Mouse (Mus musculus) neural tube, embryonic 15.5 days (tissue): ENCODE measurements around the gene Mrln. TPM values are rescaled to one million over a fixed set of nuclear protein-coding genes. Genes with fewer than 3 reads are reported as not detected.
A peak's percentile ranks its signal among the peaks of the same experiment; 100 is the strongest.

Source experiments
- ATAC-seq: fragments of 200-750 bp; cut with Nextera tagmentation; 2 replicates; pipeline ENCODE4 v1.8.0; 2017; ENCODE audit warnings: mild to moderate bottlenecking, moderate TSS enrichment, moderate library complexity; ENCODE audit not compliant: low FRiP score
- H3K27ac ChIP-seq: fragments of 300-500 bp; sonication (generic); replicated peaks from 2 replicates; pipeline ENCODE4 v1.5.1; 2015; ENCODE audit warnings: mild to moderate bottlenecking, inconsistent platforms
- H3K27me3 ChIP-seq: fragments of 300-500 bp; sonication (generic); replicated peaks from 2 replicates; pipeline ENCODE4 v1.6.1; 2015; ENCODE audit warnings: inconsistent platforms
- H3K36me3 ChIP-seq: fragments of 300-500 bp; sonication (generic); 2 replicates; pipeline ENCODE4 v1.6.1; 2015; ENCODE audit warnings: inconsistent platforms
- H3K4me1 ChIP-seq: fragments of 300-500 bp; sonication (generic); 2 replicates; pipeline ENCODE4 v1.6.1; 2015; ENCODE audit warnings: inconsistent platforms
- H3K4me2 ChIP-seq: fragments of 300-500 bp; sonication (generic); 2 replicates; pipeline ENCODE4 v1.6.1; 2015; ENCODE audit warnings: inconsistent platforms, mild to moderate bottlenecking, moderate library complexity
- H3K4me3 ChIP-seq: fragments of 300-500 bp; sonication (generic); replicated peaks from 2 replicates; pipeline ENCODE4 v1.5.1; 2015; ENCODE audit warnings: mild to moderate bottlenecking, inconsistent platforms
- H3K9ac ChIP-seq: fragments of 300-500 bp; sonication (generic); replicated peaks from 2 replicates; pipeline ENCODE4 v1.6.1; 2015; ENCODE audit warnings: mild to moderate bottlenecking, inconsistent platforms
- H3K9me3 ChIP-seq: fragments of 300-500 bp; sonication (generic); replicated peaks from 2 replicates; pipeline ENCODE4 v1.6.1; 2016; ENCODE audit warnings: inconsistent platforms
- WGBS: fragments of 180-500 bp; shearing (Covaris S2); methylation state at CpG from one replicate; pipeline ENCODE4 v1.1.7; 2015; ENCODE audit warnings: mixed read lengths; 5-methylcytosine and 5-hydroxymethylcytosine counted together
- polyA plus RNA-seq: library from polyadenylated mRNA; unstranded; fragments of >200 nt; fragmentation: Nextera tagmentation; extraction: Ambion mirVana; gene quantifications from 2 replicates; pipeline ENCODE4 v1.2.1, GENCODE M21; 2015

Mrln gene
- polyA plus RNA-seq, 1 experiment from 2014 or later, result 4.4 TPM

GRCm38 (mm10) chr10:70173314-70173713 lies 31.1 kb upstream of the Mrln start:
- peaks cover 34% of the 10 kb centered on the region for H3K36me3 ChIP-seq
- ATAC-seq, result no peak
- H3K9me3 ChIP-seq, result no peaks in the 10 kb centered on the region
- WGBS, result 59% methylated on average over 3 of the region's 3 CpGs
- no peak overlapping the region for H3K27ac ChIP-seq
- no peaks in the 10 kb centered on the region for H3K27me3 ChIP-seq
- no peak overlapping the region for H3K4me2 ChIP-seq
- no peak overlapping the region for H3K9ac ChIP-seq
- peaks cover 14% of the 10 kb centered on the region for H3K4me1 ChIP-seq
- H3K4me3 ChIP-seq, result no peak overlapping the region

DNA sequence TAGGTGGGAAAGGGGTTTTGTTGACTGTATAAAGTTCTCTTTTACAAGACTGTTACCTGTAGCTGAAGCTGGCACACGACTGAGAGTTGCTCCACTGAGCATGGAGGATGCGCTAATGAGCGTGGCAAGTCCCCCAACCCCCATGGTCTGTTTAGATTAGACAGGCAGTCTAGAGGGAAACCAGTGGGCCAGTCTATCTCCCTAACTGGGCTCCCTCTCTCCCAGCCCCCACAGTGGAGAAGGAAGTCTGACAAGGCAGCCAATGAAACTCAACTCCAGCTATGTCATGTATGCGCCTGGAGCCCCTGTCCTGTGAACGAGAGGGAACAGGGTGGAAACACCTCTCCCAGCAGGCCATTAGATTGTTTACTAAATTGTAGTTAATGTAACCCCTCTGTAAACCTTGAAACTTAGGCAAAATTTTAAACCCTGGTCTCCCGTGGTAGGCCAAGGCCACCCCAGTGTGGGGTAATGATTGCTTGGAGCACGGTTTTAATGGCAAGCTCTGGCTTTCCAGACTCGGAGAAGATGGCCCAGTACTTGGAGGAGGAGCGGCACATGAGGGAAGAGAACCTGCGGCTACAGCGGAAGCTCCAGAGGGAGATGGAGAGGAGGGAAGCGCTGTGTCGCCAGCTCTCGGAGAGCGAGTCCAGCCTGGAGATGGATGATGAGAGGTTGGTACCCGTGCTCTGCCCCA lies 29.8 kb upstream of the Mrln start:
- H3K4me3 ChIP-seq, result no peak overlapping the region
- H3K9ac ChIP-seq, result no peak overlapping the region

DNA sequence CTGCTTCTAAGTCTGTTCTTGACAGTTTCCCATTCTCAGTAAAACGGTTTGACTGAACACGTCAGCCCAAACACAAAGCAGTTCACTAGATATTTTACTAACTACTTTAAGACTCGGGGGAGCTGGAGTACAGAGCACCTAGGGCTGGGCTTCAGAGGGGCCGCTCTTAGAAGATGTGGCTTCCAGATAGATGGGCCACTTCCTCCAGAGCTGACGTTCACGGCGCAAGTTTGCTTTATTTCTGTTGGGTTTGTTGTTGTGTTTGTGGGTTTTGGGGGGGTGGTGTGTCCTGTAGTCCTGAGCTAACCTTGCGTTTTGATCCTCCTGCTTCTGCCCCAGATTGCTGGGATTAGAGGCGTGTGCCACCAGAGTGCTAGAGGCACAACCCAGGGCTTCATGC lies 23.7 kb upstream of the Mrln start:
- Histone ChIP-seq H3K27ac (no peak overlapping the region), H3K36me3 (peaks cover 26% of the 10 kb centered on the region; the same call in 1 of the 2 replicates), H3K9me3 (no peaks in the 10 kb centered on the region), H3K27me3 (no peaks in the 10 kb centered on the region), H3K4me2 (no peak overlapping the region), H3K4me3 (no peak overlapping the region), H3K9ac (no peak overlapping the region), H3K4me1 (peaks cover 14% of the 10 kb centered on the region)
- ATAC-seq, result no peak
- 91% methylated on average over 9 of the region's 9 CpGs for WGBS

More for the DNA sequence above, 29.8 kb upstream of the Mrln start:
- H3K4me1 ChIP-seq, result 0 out of 2 replicates have a peak, but pooled peaks cover 2% of the 10 kb centered on the region
- no peak overlapping the region for H3K27ac ChIP-seq
- WGBS, result 79% methylated on average over 14 of the region's 16 CpGs
- H3K4me2 ChIP-seq, result no peak overlapping the region
- no peaks in the 10 kb centered on the region for H3K27me3 ChIP-seq
- no peak for ATAC-seq
- peaks cover 28% of the 10 kb centered on the region for H3K36me3 ChIP-seq
- H3K9me3 ChIP-seq, result no peaks in the 10 kb centered on the region

GRCm38 (mm10) chr10:70181279-70181972 lies 23.0 kb upstream of the Mrln start:
- ATAC-seq, result no peak
- Histone ChIP-seq H3K27ac (no peak overlapping the region), H3K36me3 (peaks cover 26% of the 10 kb centered on the region; the same call in 1 of the 2 replicates), H3K4me3 (no peak overlapping the region), H3K9me3 (no peaks in the 10 kb centered on the region), H3K9ac (no peak overlapping the region), H3K27me3 (no peaks in the 10 kb centered on the region), H3K4me1 (peaks cover 14% of the 10 kb centered on the region), H3K4me2 (no peak overlapping the region)
- 81% methylated on average over 11 of the region's 11 CpGs for WGBS

- Histone ChIP-seq H3K4me3 (no peak overlapping the region), H3K4me2 (no peak overlapping the region), H3K27me3 (no peaks in the 10 kb centered on the region), H3K4me1 (peaks cover 14% of the 10 kb centered on the region), H3K27ac (peak overlapping the region; percentile 61), H3K9ac (no peak overlapping the region), H3K36me3 (peaks cover 25% of the 10 kb centered on the region), H3K9me3 (no peaks in the 10 kb centered on the region)
- peak; percentile 25; the same call in 1 of the 2 replicates for ATAC-seq
- 61% methylated on average over 14 of the region's 15 CpGs for WGBS
Measured at GRCm38 (mm10) chr10:70183210-70184080, 21.0 kb upstream of the Mrln start.

- no peak overlapping the region for H3K9ac ChIP-seq
- no peak overlapping the region for H3K27ac ChIP-seq
- no peaks in the 10 kb centered on the region for H3K27me3 ChIP-seq
- 80% methylated on average over 9 of the region's 9 CpGs for WGBS
- ATAC-seq, result no peak
- H3K36me3 ChIP-seq, result peaks cover 36% of the 10 kb centered on the region
- H3K9me3 ChIP-seq, result no peaks in the 10 kb centered on the region
- H3K4me2 ChIP-seq, result no peak overlapping the region
- peaks cover 14% of the 10 kb centered on the region for H3K4me1 ChIP-seq
- no peak overlapping the region for H3K4me3 ChIP-seq
Measured at GRCm38 (mm10) chr10:70186136-70186535, 18.3 kb upstream of the Mrln start.

DNA sequence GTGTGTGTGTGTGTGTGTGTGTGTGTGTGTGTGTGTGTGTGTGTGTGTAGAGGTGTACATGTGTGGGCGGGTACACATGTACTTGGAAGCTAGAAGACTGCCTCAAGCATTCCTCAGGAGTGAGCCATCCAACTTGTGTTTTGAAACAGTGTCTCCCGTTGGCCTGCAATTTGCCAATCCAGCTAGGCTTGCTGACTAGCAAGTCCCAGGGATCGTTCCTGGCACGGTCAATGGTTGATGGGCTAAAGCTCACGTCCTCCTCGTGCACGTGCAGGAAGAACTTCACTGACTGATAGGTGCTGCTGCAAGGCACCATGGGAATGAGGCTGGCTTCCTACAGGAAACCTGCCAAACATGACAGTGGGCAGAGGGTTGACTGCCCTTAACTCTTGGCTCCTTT lies 17.9 kb upstream of the Mrln start:
- Histone ChIP-seq H3K36me3 (peaks cover 39% of the 10 kb centered on the region), H3K27ac (no peak overlapping the region), H3K4me3 (no peak overlapping the region), H3K9ac (no peak overlapping the region), H3K4me2 (no peak overlapping the region), H3K27me3 (no peaks in the 10 kb centered on the region), H3K4me1 (peaks cover 14% of the 10 kb centered on the region), H3K9me3 (no peaks in the 10 kb centered on the region)
- no peak for ATAC-seq
- WGBS, result 92% methylated on average over 7 of the region's 7 CpGs

- ATAC-seq, result no peak
- H3K9me3 ChIP-seq, result no peaks in the 10 kb centered on the region
- no peak overlapping the region for H3K4me2 ChIP-seq
- H3K36me3 ChIP-seq, result peaks cover 53% of the 10 kb centered on the region
- no peak overlapping the region for H3K9ac ChIP-seq
- no peaks in the 10 kb centered on the region for H3K27me3 ChIP-seq
- H3K4me3 ChIP-seq, result no peak overlapping the region
- H3K27ac ChIP-seq, result no peak overlapping the region
- H3K4me1 ChIP-seq, result no peaks in the 10 kb centered on the region
- WGBS, result 86% methylated on average over 13 of the region's 13 CpGs
Measured at GRCm38 (mm10) chr10:70189864-70190263, 14.6 kb upstream of the Mrln start.

DNA sequence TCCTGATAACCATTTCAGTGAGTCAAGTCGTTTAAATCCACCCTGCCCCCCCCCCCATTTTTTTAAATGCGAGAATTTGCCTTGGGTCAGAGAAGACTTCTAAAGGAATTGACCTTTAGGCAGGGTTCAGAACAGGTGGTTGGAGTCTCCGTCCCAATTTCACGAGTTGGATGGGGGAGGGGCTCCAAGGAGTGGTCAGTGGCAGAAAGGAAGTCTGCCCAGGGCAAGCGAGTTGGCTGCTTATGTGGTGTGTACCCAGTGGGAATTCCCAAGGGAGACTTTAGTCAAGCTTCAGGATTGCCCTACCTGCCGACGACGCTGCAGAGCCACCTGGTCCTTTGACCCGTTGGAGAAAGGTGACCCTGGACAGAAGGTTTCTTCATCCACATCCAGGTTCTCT lies 10.2 kb upstream of the Mrln start:
- no peaks in the 10 kb centered on the region for H3K9me3 ChIP-seq
- no peak overlapping the region for H3K27ac ChIP-seq
- no peak overlapping the region for H3K4me3 ChIP-seq
- no peak for ATAC-seq
- no peak overlapping the region for H3K9ac ChIP-seq
- no peak overlapping the region for H3K4me2 ChIP-seq
- no peaks in the 10 kb centered on the region for H3K27me3 ChIP-seq
- no peaks in the 10 kb centered on the region for H3K4me1 ChIP-seq
- H3K36me3 ChIP-seq, result peaks cover 32% of the 10 kb centered on the region
- 65% methylated on average over 9 of the region's 9 CpGs for WGBS

GRCm38 (mm10) chr10:70195279-70195678 lies 9.2 kb upstream of the Mrln start:
- Histone ChIP-seq H3K4me1 (no peaks in the 10 kb centered on the region), H3K9me3 (no peaks in the 10 kb centered on the region), H3K4me3 (no peak overlapping the region), H3K27ac (no peak overlapping the region), H3K4me2 (no peak overlapping the region), H3K36me3 (peaks cover 23% of the 10 kb centered on the region), H3K9ac (no peak overlapping the region), H3K27me3 (no peaks in the 10 kb centered on the region)
- no peak for ATAC-seq
- WGBS, result 87% methylated on average over 7 of the region's 7 CpGs

DNA sequence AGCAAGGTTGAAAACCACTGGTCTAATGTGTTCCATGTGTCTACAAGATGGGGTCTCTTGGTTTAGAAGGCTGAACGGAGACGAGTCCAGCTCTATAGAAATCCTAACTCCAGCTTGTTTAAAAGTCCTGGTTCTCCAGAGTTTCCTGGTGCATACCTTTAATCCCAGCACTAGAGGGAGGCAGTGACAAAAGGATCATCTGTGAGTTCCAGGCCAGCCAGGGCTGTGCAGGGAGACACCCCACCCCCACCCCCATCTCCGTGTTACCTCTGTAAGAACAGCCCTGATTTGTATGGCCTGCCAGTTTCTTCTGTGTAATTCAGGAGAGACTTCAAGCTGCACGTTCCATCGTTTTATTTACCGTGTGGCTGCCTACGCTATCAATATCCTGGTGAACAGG lies 8.7 kb upstream of the Mrln start:
- Histone ChIP-seq H3K9me3 (no peaks in the 10 kb centered on the region), H3K4me2 (no peak overlapping the region), H3K4me1 (no peaks in the 10 kb centered on the region), H3K27ac (no peak overlapping the region), H3K27me3 (no peaks in the 10 kb centered on the region), H3K36me3 (peaks cover 22% of the 10 kb centered on the region), H3K4me3 (no peak overlapping the region), H3K9ac (no peak overlapping the region)
- WGBS, result 56% methylated on average over 7 of the region's 7 CpGs
- ATAC-seq, result peak; percentile 68; the same call in 1 of the 2 replicates
